Mouse (Mus musculus) inflammation-experienced regulatory T-cells, adult 6 months (primary cell): ENCODE data around the gene Wdr61. TPM values are rescaled to one million over a fixed set of nuclear protein-coding genes. Genes with fewer than 3 reads are reported as not detected.
"Not testable (repeated sequence)": the region's sequence is repeated elsewhere in the genome, so short reads cannot be mapped to it uniquely, and the experiment has no call there.

Experiments used
- ATAC-seq: one replicate; pipeline ENCODE4 v1.8.0; 2017
- polyA plus RNA-seq, 3 experiments: library from polyadenylated mRNA; unstranded; fragments of 100-300 nt; shearing (Covaris generic); gene quantifications; one replicate each; pipeline ENCODE4 v1.2.1; 2017

Wdr61 gene
- polyA plus RNA-seq, 3 experiments from 2014 or later = 119 to 128 (median 127) TPM

- no peak for ATAC-seq
Measured at GRCm38 (mm10) chr9:54726315-54726714, 8.0 kb downstream of the Wdr61 start.

DNA sequence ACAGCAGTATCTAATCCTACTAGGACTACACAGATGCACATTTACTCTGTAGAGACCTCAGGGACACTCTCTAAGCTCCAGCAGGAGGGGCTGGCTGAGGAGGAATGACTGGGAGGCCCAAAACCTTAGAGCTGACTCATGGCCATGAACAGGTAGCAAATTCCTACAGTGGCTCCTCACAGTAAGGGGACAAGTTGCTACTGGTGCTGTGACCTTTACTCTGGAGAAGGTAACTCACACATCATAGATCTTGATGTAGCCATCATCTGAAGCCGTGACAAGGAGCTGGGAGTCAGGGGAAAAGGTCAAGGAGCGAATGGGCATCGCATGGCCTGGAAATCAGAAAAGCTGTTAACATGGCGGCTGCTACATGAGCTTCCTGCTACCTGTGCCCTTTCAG lies 11.7 kb downstream of the Wdr61 start:
- no peak for ATAC-seq

DNA sequence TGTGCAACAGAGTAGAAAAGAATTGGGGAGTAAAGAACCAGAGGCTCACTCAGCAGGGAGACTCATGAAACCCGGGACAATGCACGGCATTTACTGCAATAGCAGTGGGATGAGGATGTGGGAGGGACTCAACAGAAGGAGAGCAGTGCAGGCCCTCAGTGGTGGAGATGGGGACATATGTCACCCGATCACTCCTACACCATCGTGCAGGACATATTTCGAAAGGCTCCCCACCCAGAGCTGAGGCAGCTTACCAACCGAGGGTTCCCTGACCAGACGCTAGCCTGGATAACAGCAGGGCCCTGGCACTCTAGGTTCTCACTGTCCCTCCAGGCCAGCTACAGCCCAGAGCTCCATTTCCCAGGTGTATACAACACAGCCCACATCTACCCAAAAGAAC lies 12.2 kb downstream of the Wdr61 start:
- no peak for ATAC-seq

- ATAC-seq = no peak
Measured at GRCm38 (mm10) chr9:54717527-54717926, 16.8 kb downstream of the Wdr61 start.

- ATAC-seq = no peak
Measured at GRCm38 (mm10) chr9:54715776-54716175, 18.5 kb downstream of the Wdr61 start.

DNA sequence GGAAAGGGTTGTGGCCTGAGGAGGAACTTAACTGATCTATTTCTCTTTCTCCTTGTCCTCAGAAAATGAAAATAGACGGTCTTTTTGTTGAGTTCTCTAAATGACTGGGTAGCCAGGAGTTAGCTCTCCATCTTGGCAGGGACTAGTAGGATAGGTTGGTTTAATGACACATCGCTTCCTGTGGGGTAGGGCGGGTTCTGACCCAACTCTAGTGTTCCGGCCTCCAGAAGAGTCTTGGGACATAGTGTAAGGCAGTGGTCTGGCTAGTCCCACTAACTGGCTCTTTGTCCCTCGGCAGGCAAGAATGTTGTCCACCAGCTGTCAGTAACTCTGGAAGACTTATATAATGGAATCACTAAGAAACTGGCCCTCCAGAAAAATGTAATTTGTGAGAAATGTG lies 26.2 kb downstream of the Wdr61 start:
- ATAC-seq = no peak

- no peak for ATAC-seq
Measured at GRCm38 (mm10) chr9:54707288-54707999, 26.9 kb downstream of the Wdr61 start.

DNA sequence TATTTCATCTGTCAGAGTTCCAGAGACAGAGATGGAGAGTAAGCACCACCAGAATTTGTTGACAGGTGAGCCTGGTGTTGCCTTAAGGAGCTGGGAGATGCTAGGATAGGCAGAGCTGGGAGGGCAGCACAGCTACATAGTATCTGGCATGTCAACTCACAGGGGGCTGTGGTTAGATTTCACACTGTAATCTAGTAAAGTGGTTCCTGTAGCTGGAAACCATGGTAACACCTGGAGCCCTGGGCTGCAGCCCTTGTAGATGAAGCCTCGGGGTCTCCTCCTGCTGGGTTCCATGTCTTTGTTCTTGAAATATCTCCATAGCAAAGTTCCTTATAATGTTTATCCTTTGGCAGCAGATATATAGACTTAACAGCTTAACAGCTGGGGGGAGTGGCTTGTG lies 28.8 kb downstream of the Wdr61 start:
- ATAC-seq = no peak

DNA sequence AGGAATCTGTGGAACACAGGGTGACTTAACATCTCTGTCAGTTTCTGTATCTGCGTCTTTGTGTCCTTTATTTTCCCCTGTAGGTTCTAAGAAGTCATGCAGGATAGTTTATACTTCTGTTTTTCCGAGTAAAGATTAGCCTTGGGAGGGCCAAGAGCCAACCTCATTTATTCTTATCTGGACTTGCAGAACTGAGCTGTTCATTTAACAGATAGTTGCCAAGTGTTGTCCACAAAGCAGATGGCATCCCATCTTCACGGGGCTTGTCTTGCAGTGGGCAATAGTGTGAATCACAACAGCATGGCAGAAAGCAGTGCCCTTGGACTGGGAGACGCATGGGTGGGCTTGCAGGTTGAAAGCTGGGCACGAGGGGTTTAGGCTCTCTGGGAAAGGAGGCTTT lies 30.0 kb downstream of the Wdr61 start:
- no peak for ATAC-seq

- no peak for ATAC-seq
Measured at GRCm38 (mm10) chr9:54702581-54702980, 31.7 kb downstream of the Wdr61 start.

DNA sequence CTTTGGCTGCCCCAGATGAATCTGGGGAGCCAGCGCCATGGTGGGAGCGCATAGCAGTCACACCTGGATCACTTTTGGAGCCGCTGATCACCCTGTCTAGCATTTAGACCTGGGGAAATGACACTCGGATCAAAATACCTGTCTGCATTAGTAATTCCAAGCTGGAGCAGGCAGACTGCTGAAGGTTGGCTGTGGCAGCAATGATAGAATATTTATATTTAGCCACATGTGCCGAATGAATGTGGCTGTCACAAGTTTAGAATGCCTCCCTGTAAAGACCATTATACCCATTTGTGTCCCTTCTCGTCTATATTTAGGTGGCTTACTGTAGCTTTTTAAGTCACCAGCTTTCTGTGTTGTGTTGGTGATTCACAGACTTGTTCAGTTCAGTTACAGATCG lies 33.6 kb downstream of the Wdr61 start:
- no peak for ATAC-seq

- no peak for ATAC-seq
Measured at GRCm38 (mm10) chr9:54700174-54700475, 34.2 kb downstream of the Wdr61 start.

- peak; percentile 86 for ATAC-seq
Measured at GRCm38 (mm10) chr9:54699345-54700173, 34.8 kb downstream of the Wdr61 start.

DNA sequence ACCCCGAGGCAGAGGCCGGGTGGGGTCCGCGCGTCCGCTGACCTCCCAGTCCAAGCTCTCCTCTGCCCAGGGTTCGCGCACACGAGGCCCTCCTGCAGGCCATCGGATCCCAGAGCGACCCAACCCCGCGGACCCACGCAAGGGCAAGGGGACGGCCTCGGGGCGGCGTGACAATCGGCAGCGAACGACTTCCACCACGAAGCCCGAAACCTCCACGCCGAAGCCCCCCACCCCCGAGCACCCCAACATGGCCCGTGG lies 35.3 kb downstream of the Wdr61 start:
- ATAC-seq = no peak

DNA sequence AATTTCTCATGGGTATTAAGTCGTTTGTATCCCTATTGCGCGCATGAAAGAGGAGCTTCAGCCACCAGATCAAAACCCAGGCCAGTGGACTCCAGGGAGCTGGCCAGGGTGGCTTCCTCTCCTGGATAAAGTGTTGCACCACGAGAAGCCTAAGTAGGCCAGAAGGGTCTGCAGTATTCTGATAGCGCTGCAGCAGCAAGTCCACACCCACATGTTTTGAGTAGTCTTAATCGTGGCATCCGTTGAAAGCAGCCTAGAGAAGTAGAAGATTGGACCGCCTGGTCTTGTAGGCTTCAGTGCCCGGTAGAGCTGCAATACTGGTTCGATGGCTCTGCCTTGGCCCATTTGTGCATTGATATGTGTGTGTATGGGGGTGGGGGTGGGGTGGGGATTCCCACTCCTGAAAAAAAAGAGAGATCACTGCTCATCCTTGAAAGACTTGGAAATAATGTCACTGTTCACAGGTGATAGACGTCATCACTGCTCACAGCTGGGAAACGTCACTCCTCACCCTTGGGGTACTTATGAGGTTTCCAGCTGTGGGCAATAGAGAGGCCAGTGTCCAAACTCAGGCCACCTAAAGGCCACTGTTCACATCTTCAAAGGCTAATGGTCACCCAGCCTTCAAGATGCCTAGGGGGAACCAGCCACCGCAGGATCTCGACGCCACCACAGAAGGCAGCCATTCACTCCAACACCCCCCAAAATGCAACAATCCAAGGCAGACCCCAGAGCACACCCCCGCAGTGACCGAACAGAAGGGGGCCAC lies 35.8 kb downstream of the Wdr61 start, which contains the start of gene Dnaja4:
Dnaja4 (plus strand) TSS at position 556 of the 769 bp plus-strand sequence.
- no peak for ATAC-seq

DNA sequence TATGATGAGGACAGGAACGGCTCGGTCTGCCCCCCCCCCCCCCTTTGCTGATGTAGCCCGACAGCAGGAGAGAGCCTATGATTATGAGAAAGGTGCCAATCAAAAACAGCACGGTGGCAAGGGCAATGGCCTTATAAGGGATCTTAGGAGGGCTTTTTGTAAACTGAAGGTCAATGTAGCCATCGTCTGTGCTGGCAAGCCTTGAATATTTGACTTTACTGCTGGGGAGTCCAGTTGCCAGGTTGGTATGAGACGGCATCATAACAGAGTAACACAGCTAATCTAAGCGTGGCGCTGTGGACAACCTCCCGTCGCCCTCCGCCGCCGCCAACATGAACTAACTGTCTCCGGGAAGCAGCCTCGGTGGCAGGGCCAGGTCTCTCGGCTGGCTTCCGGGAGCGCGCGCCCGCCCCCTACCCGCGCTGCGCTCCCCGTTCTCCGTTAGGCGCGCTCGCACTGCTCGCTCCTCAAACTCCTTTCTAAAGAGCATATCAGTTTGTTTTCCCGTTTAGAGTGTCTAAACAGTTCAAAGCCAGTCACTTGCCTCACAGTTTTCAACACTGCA lies 43.0 kb downstream of the Wdr61 start:
- peak; percentile 84 for ATAC-seq

DNA sequence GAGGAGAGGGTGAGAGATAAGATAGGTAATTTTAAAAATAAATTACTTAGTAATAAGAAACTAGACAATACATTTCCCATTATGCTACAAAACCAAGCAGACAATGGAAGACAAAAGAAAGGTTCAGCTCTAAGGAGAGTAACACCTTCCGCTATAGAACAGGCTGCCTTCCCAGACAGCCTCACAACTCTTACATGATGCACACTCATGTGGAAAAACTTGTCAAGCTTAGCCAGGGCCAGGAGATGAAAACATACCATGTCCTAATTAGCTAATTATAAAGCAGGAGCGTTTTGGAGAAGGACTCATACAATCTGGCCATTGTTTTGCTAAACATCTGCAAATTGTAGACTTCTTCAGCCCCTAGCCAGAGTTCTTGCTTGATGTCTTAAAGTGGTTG lies 43.6 kb downstream of the Wdr61 start:
- not testable (repeated sequence) for ATAC-seq

DNA sequence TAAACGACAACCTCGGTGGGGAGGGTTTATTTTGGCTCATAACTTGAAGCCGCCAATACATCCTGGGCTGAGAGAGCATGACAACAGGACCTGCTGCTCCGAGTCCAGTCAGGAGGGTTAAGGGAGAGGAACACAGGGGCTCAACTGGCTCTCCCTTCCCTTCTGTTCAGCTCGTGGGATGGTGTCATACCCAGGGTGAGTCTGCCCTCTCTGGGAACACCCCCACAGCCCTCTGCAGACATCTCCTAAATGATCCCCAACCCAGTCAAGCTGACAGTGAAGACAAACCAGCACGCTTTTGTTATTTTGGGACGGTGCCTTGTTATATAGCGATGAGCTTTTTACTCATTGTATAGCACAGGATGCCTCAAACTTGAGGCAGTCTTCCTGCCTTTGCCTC lies 44.9 kb downstream of the Wdr61 start:
- no peak for ATAC-seq

DNA sequence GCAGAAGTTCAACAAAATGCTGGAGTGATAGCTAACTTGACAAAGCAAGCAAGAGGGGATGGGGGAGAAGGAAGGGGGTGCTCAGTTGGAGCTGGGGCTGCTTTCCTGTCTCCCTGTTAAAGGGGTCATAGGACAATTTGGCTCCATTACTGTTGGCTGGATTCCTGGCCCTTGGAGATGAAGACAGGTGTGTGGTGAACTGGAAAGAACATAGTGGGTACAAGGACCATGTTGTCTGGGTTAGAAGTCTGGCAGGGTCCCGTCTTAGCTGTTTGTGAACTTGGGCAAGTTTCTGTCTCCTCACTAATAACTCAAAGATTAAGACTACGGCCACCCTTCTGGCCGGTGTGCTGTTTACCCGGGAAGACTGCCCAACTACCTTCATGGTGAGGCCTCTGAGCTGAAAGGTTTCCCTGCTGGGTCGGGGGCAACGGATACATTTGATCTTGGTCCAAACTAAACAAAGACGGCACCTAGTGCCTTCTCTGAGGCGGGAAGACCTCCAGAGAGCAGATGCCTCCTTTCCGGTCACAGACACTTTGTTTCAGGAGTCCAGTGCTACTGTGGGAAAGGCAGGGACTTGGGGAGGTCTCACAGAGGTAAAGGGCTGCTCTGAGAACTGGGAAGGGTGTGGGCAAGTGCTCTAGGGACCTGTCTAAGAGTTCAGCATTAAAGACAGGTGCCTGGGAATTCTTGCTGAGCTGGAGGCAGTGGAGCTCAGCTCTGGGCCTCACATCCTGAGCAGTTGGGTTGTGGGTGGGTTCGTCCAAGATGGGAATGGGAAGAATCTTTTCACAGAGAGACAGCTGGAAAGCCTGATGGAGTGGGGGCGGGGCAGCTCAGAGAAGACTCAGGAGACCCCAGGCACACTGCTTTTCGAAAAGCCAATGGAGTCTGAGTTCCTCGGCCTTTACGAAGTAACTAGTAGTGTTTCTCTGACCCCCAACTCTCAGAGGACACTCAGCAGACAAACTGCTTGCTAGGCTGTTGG lies 46.8 kb downstream of the Wdr61 start:
- no peak for ATAC-seq

GRCm38 (mm10) chr9:54683814-54684605 lies 50.3 kb downstream of the Wdr61 start:
- no peak for ATAC-seq

GRCm38 (mm10) chr9:54682846-54683245 lies 51.5 kb downstream of the Wdr61 start:
- no peak for ATAC-seq
